Mouse (Mus musculus) spleen, adult 2 months (tissue): ENCODE measurements around the gene Nlrc5. TPM values are rescaled to one million over a fixed set of nuclear protein-coding genes. Genes with fewer than 3 reads are reported as not detected.

Experiments
- DNase-seq, 2 experiments: peaks; one replicate each; pipeline versions ENCODE4 v3.0.0 to v3.0.0-alpha.2; 2012 to 2021; ENCODE audit warnings: low spot score in 2 of 2, low read depth in 1 of 2
- H3K27ac ChIP-seq: fragments of 200-500 bp; 2 replicates; pipeline ENCODE4 v1.5.1; 2012; ENCODE audit warnings: low read length, inconsistent platforms; ENCODE audit not compliant: insufficient read depth
- H3K27me3 ChIP-seq: fragments of 200-500 bp; 2 replicates; pipeline ENCODE4 v1.6.1; 2012; ENCODE audit warnings: mild to moderate bottlenecking, moderate library complexity, low read length, inconsistent platforms; ENCODE audit not compliant: control insufficient read depth, insufficient read depth
- H3K36me3 ChIP-seq: fragments of 200-500 bp; 2 replicates; pipeline ENCODE4 v1.6.1; 2012; ENCODE audit warnings: mild to moderate bottlenecking, low read length, inconsistent platforms; ENCODE audit not compliant: control insufficient read depth, insufficient read depth
- H3K4me1 ChIP-seq: fragments of 200-500 bp; 2 replicates; pipeline ENCODE4 v1.6.1; 2011; ENCODE audit warnings: inconsistent platforms; ENCODE audit not compliant: control insufficient read depth, insufficient read depth, insufficient read length
- H3K4me3 ChIP-seq: fragments of 200-500 bp; 2 replicates; pipeline ENCODE4 v1.5.1; 2011; ENCODE audit warnings: mild to moderate bottlenecking, inconsistent platforms; ENCODE audit not compliant: insufficient read depth, insufficient read length; ENCODE audit errors: extremely low read depth
- CTCF ChIP-seq: fragments of 200-500 bp; IDR thresholded peaks from 2 replicates; pipeline ENCODE4 v1.5.1; 2011; ENCODE audit warnings: mild to moderate bottlenecking, inconsistent platforms; ENCODE audit not compliant: insufficient read depth, insufficient read length, insufficient replicate concordance; ENCODE audit errors: extremely low read depth
- POLR2A ChIP-seq: fragments of 200-500 bp; IDR thresholded peaks from 2 replicates; pipeline ENCODE4 v1.6.1; 2011; ENCODE audit warnings: low read depth, low read length, inconsistent platforms
- WGBS: fragments of 180-500 bp; shearing (Covaris S2); methylation state at CpG from one replicate; pipeline ENCODE4 v1.1.7; 2018; 5-methylcytosine and 5-hydroxymethylcytosine counted together
- polyA plus RNA-seq: library from polyadenylated mRNA; depleted of rRNA; stranded (reverse); fragments of >200 nt; gene quantifications from 2 replicates; pipeline ENCODE4 v1.2.3, GENCODE M21; 2012

Nlrc5 gene
- polyA plus RNA-seq, 1 experiment = 47.3 TPM

- no peak for TF ChIP-seq POLR2A
- TF ChIP-seq CTCF = no peak
- H3K4me1 ChIP-seq = peaks cover 4% of the 10 kb centered on the region; the same call in 1 of the 2 replicates
- no peak overlapping the region for H3K4me3 ChIP-seq
- H3K36me3 ChIP-seq = peaks cover 54% of the 10 kb centered on the region
- DNase-seq = no peak
- 94% methylated on average over 6 of the region's 6 CpGs for WGBS
- no peaks in the 10 kb centered on the region for H3K27me3 ChIP-seq
- no peak overlapping the region for H3K27ac ChIP-seq
Measured at GRCm38 (mm10) chr8:94390429-94390828, 43.7 kb upstream of the Nlrc5 start.

GRCm38 (mm10) chr8:94390910-94391309, 43.2 kb upstream of the Nlrc5 start:
- no peak for DNase-seq
- TF ChIP-seq CTCF = no peak
- no peak for TF ChIP-seq POLR2A

DNA sequence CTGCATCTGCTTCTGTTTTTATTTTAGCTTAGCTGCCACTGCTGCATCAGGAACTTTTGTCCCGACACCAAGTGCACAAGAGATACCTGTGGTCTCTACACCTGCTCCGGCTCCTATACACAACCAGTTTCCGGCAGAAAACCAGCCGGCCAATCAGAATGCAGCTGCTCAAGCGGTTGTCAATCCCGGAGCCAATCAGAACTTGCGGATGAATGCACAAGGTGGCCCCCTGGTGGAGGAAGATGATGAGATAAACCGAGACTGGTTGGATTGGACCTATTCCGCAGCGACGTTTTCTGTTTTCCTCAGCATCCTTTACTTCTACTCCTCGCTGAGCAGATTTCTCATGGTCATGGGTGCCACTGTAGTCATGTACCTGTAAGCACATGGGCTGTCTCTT, 42.0 kb upstream of the Nlrc5 start:
- peaks cover 61% of the 10 kb centered on the region for H3K36me3 ChIP-seq
- WGBS = 91% methylated on average over 12 of the region's 12 CpGs
- TF ChIP-seq CTCF = no peak
- TF ChIP-seq POLR2A = no peak
- DNase-seq = peak in 1 of 2 experiments; percentile 44
- H3K4me1 ChIP-seq = peaks cover 4% of the 10 kb centered on the region; the same call in 1 of the 2 replicates
- no peak overlapping the region for H3K27ac ChIP-seq
- no peaks in the 10 kb centered on the region for H3K27me3 ChIP-seq
- no peak overlapping the region for H3K4me3 ChIP-seq

More at GRCm38 (mm10) chr8:94390910-94391309, 43.2 kb upstream of the Nlrc5 start:
- WGBS = 99% methylated on average over 8 of the region's 8 CpGs
- Histone ChIP-seq H3K27me3 (no peaks in the 10 kb centered on the region), H3K4me1 (peaks cover 4% of the 10 kb centered on the region; the same call in 1 of the 2 replicates), H3K4me3 (no peak overlapping the region), H3K27ac (no peak overlapping the region), H3K36me3 (peaks cover 59% of the 10 kb centered on the region)

GRCm38 (mm10) chr8:94392648-94393047, 41.5 kb upstream of the Nlrc5 start:
- no peaks in the 10 kb centered on the region for H3K27me3 ChIP-seq
- peaks cover 4% of the 10 kb centered on the region; the same call in 1 of the 2 replicates for H3K4me1 ChIP-seq
- no peak overlapping the region for H3K4me3 ChIP-seq
- no peak overlapping the region for H3K27ac ChIP-seq
- no peak for TF ChIP-seq CTCF
- no peak for TF ChIP-seq POLR2A
- peaks cover 61% of the 10 kb centered on the region for H3K36me3 ChIP-seq
- 87% methylated on average over 6 of the region's 6 CpGs for WGBS
- no peak for DNase-seq

GRCm38 (mm10) chr8:94395851-94396540, 38.2 kb upstream of the Nlrc5 start:
- DNase-seq = no peak
- no peaks in the 10 kb centered on the region for H3K27me3 ChIP-seq
- H3K36me3 ChIP-seq = peaks cover 47% of the 10 kb centered on the region
- WGBS = 92% methylated on average over 6 of the region's 6 CpGs
- H3K27ac ChIP-seq = no peak overlapping the region
- TF ChIP-seq CTCF (no peak), POLR2A (no peak)
- H3K4me3 ChIP-seq = no peak overlapping the region
- peaks cover 2% of the 10 kb centered on the region; the same call in 1 of the 2 replicates for H3K4me1 ChIP-seq

- DNase-seq = peak; percentile 40 to 51
- H3K4me3 ChIP-seq = no peak overlapping the region
- no peak overlapping the region for H3K27ac ChIP-seq
- no peaks in the 10 kb centered on the region for H3K27me3 ChIP-seq
- TF ChIP-seq CTCF = peak; percentile 85; the same call in 1 of the 2 replicates
- no peak for TF ChIP-seq POLR2A
- peaks cover 36% of the 10 kb centered on the region for H3K36me3 ChIP-seq
- WGBS = 70% methylated on average over 11 of the region's 11 CpGs
- peaks cover 2% of the 10 kb centered on the region; the same call in 1 of the 2 replicates for H3K4me1 ChIP-seq
Measured at GRCm38 (mm10) chr8:94396964-94397657, 37.0 kb upstream of the Nlrc5 start.
